Mouse (Mus musculus): Measurements from ENCODE around the gene Muc1. TPM values are rescaled to one million over a fixed set of nuclear protein-coding genes. Genes with fewer than 3 reads are reported as not detected.
A peak's percentile ranks its signal among the peaks of the same experiment; 100 is the strongest.

The Muc1 gene
- polyA plus RNA-seq, 1 experiment from 2014 or later = 1.7 TPM

DNA sequence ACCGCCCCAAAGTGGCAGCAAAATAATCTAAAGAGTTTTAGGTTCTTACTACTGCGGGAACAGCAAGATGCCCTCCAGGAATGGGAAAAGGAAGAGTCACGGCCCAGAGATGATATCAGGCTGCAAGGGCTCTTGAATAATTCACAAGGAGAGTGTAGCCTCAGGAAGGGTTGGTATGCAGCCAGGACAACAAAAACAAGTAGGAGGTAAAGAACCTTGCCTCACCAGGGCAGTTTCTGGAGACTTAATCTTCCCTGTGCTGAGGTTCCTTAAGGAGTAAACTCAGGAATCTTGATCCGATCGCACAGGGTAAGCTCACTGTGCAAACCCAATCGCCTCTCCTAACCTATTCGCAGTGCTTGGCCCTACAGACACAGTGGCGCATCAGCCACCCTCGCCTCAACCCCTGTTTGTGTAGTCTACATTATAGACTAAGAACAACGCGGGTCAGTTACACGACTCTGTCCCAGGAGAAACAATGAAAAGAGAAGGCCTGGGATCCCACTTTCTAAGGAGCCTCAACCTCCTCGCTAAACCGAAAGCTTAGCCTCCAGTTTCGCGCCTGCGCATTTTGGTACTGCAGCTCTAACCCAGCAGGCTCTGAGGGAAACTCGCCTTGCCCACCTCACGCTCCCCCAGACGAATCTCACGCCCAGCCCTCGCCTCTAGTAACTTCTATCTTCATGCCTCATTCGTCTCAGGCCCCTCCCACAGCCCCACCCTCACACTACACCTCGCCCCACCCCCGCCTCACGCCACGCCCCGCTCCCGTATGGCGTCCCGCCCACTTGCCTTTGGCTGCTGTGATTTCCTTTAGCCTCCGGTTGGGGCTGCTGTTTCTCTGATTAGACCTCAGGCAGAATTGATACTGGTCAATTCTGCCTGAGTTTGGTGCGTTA, 32.6 kb upstream of the Muc1 start:
- DNase-seq (ENCODE audit: extremely low spot score, low spot score) = peak; percentile 95
- H3K36me3 ChIP-seq (replicated peaks) = no peaks in the 10 kb centered on the region
- H3K9me3 ChIP-seq = no peaks in the 10 kb centered on the region
- H3K4me1 ChIP-seq = peaks cover 19% of the 10 kb centered on the region
- H3K27ac ChIP-seq = peak overlapping the region; percentile 89
- no peaks in the 10 kb centered on the region for H3K27me3 ChIP-seq (ENCODE audit: poor library complexity, severe bottlenecking)
- 9% methylated on average over 33 of the region's 33 CpGs for WGBS
- peak overlapping the region; percentile 49 for H3K4me3 ChIP-seq

GRCm38 (mm10) chr3:89199839-89200238, 29.0 kb upstream of the Muc1 start:
- no peak for DNase-seq (ENCODE audit: extremely low spot score, low spot score)
- H3K4me1 ChIP-seq = peaks cover 25% of the 10 kb centered on the region
- WGBS = 78% methylated on average over 3 of the region's 3 CpGs
- H3K27me3 ChIP-seq (ENCODE audit: poor library complexity, severe bottlenecking) = no peaks in the 10 kb centered on the region
- H3K4me3 ChIP-seq = no peak overlapping the region
- no peak overlapping the region for H3K27ac ChIP-seq
- no peaks in the 10 kb centered on the region for H3K9me3 ChIP-seq
- H3K36me3 ChIP-seq (replicated peaks) = peaks cover 9% of the 10 kb centered on the region; the same call in 1 of the 2 replicates

DNA sequence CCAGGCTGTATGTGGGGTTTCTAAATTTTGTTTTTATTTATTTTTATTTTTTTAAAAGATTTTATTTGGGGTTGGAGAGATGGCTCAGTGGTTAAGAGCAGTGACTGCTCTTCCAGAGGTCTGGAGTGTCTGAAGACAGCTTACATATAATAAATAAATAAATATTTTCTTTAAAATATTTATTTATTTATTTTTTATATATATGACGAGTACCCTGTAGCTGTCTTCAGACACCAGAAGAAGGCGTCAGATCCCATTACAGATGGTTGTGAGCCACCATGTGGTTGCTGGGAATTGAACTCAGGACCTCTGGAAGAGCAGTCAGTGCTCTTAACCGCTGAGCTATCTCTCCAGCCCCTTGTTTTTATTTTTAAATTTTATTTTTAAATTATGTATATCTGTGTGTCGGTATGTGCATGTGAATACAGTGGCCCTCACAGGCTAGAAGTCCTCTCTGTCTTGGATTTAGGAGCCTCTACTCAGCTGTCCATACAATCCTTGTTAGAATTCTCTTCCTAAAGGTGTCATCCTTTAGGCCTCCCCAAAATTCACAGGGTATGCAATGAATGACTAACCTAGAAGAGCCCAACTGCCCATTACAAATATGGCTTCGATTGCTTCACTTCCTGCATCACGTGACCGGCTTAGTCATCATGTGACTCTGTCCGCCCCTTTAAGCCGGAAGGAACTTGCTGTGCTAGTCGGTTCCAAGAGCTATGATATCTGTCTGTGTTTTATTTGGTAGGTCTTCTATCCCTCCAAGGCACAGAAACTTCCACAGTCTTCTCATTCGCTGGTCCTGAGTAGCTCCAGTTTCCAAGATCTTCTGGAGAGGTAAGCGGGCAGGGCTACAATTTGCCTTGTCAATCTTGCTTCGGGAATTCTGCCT, 26.4 kb upstream of the Muc1 start, which contains the start of gene Gba:
TSS of gene Gba (plus strand) at position 676 of the 889 bp plus-strand sequence.
- H3K27ac ChIP-seq = peak within 1 kb of the TSS; percentile 72
- H3K9me3 ChIP-seq = no peaks in the 10 kb centered on the region

DNA sequence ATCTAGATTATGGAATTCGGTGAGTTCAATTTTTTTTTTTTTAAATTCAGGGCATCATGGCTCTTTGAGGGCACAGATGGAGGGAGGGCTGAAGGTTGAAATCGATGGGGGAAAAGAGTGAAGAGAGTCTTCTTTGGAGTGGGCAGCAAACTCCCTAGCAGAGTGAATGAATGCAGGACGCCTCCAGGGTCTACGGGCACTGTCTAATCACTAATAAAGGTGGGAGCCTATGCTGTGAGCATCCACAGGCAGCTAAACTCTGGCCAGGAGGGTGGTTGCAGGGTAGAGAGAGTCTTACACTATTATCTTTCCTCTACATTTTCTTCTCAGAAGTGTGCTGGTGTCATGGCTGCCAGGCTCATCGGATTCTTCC, 25.7 kb upstream of the Muc1 start:
- no peaks in the 10 kb centered on the region for H3K9me3 ChIP-seq
- H3K4me3 ChIP-seq = peak overlapping the region; percentile 63
- peaks cover 7% of the 10 kb centered on the region for H3K4me1 ChIP-seq
- 39% methylated on average over 5 of the region's 5 CpGs for WGBS
- no peak for DNase-seq (ENCODE audit: extremely low spot score, low spot score)
- H3K27ac ChIP-seq = peak overlapping the region; percentile 72
- peaks cover 40% of the 10 kb centered on the region for H3K36me3 ChIP-seq (replicated peaks)
- no peaks in the 10 kb centered on the region for H3K27me3 ChIP-seq (ENCODE audit: poor library complexity, severe bottlenecking)

More for the DNA sequence above, 26.4 kb upstream of the Muc1 start, which contains the start of gene Gba:
- Histone ChIP-seq H3K4me1 (peaks cover 7% of the 10 kb centered on the region), H3K27me3 (ENCODE audit: poor library complexity, severe bottlenecking) (no peaks in the 10 kb centered on the region), H3K4me3 (peak within 1 kb of the TSS; percentile 63), H3K36me3 (replicated peaks) (peaks cover 33% of the 10 kb centered on the region)
- peak; percentile 86 for DNase-seq (ENCODE audit: extremely low spot score, low spot score)
- WGBS = 29% methylated on average over 13 of the region's 13 CpGs

DNA sequence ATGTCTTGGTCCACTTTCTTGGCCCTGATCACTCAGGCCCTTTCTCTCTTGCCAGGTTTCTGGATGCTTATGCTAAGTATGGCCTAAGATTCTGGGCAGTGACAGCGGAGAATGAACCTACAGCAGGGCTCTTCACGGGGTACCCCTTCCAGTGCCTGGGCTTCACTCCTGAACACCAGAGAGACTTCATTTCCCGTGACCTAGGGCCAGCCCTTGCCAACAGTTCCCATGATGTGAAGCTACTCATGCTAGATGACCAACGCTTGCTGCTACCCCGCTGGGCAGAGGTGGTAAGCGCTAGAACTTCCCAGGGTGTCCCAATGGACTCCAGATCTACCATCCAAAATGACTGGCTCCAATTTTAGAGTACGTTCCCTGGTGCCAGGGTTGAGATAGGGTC, 22.8 kb upstream of the Muc1 start:
- Histone ChIP-seq H3K27me3 (ENCODE audit: poor library complexity, severe bottlenecking) (no peaks in the 10 kb centered on the region), H3K4me3 (no peak overlapping the region), H3K4me1 (peaks cover 7% of the 10 kb centered on the region), H3K9me3 (no peaks in the 10 kb centered on the region), H3K27ac (no peak overlapping the region), H3K36me3 (replicated peaks) (peaks cover 69% of the 10 kb centered on the region)
- peak; percentile 14 for DNase-seq (ENCODE audit: extremely low spot score, low spot score)
- 93% methylated on average over 7 of the region's 7 CpGs for WGBS

DNA sequence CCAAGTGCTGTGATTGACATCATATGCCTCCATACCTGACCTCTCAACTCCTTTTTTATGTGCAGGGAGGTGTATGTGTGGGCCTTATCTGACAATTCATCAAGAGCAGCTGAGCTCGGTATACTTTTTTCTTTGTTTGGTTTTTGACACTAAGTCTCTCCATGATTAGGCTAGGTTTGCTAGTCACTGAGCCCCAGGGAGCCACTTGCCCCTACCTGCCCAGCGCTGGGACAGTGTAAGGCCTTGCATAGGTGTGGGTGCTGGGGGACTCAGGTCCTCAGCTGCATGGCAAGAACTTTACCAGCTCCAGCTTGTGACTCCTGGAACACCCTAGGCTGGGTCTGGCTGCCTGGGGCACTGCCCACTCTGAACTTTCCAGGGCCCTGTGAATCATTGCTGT, 22.2 kb upstream of the Muc1 start:
- Histone ChIP-seq H3K36me3 (replicated peaks) (peaks cover 75% of the 10 kb centered on the region), H3K27me3 (ENCODE audit: poor library complexity, severe bottlenecking) (no peaks in the 10 kb centered on the region), H3K4me1 (peaks cover 7% of the 10 kb centered on the region), H3K4me3 (no peak overlapping the region), H3K9me3 (no peaks in the 10 kb centered on the region), H3K27ac (no peak overlapping the region)
- WGBS = 91% methylated on average over 2 of the region's 2 CpGs
- no peak for DNase-seq (ENCODE audit: extremely low spot score, low spot score)

GRCm38 (mm10) chr3:89208075-89208657, 20.7 kb upstream of the Muc1 start:
- Histone ChIP-seq H3K36me3 (replicated peaks) (peaks cover 75% of the 10 kb centered on the region), H3K4me1 (peaks cover 16% of the 10 kb centered on the region), H3K9me3 (no peaks in the 10 kb centered on the region), H3K27me3 (ENCODE audit: poor library complexity, severe bottlenecking) (no peaks in the 10 kb centered on the region), H3K27ac (no peak overlapping the region), H3K4me3 (no peak overlapping the region)
- no peak for DNase-seq (ENCODE audit: extremely low spot score, low spot score)
- 92% methylated on average over 13 of the region's 13 CpGs for WGBS

DNA sequence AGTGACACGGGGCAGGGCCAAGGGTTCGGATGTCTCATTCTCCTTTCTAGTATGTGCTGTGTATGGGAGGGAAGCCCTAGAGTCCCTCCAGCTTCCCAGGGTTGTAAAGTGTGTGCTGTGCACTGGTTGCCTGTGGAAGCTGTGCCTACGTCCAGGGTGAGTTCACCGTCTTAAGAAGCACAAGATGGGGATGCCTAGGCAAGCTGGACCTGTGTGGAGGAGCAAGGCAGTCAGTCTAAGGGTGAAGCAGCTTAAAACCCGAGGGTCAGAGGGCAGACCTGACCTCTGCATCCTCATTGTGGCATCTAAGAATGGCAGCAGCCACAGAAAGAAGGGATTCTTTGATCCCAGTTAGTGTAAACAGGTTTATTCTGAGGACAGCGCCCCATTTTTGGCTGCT, 20.1 kb upstream of the Muc1 start:
- H3K4me3 ChIP-seq = no peak overlapping the region
- H3K36me3 ChIP-seq (replicated peaks) = peaks cover 75% of the 10 kb centered on the region
- H3K27ac ChIP-seq = no peak overlapping the region
- peaks cover 16% of the 10 kb centered on the region for H3K4me1 ChIP-seq
- WGBS = 89% methylated on average over 6 of the region's 6 CpGs
- H3K27me3 ChIP-seq (ENCODE audit: poor library complexity, severe bottlenecking) = no peaks in the 10 kb centered on the region
- no peak for DNase-seq (ENCODE audit: extremely low spot score, low spot score)
- no peaks in the 10 kb centered on the region for H3K9me3 ChIP-seq

GRCm38 (mm10) chr3:89209731-89210130, 19.1 kb upstream of the Muc1 start:
- Histone ChIP-seq H3K4me3 (no peak overlapping the region), H3K9me3 (no peaks in the 10 kb centered on the region), H3K36me3 (replicated peaks) (peaks cover 66% of the 10 kb centered on the region), H3K27ac (no peak overlapping the region), H3K27me3 (ENCODE audit: poor library complexity, severe bottlenecking) (no peaks in the 10 kb centered on the region), H3K4me1 (peaks cover 25% of the 10 kb centered on the region)
- WGBS = 86% methylated on average over 7 of the region's 7 CpGs
- no peak for DNase-seq (ENCODE audit: extremely low spot score, low spot score)

DNA sequence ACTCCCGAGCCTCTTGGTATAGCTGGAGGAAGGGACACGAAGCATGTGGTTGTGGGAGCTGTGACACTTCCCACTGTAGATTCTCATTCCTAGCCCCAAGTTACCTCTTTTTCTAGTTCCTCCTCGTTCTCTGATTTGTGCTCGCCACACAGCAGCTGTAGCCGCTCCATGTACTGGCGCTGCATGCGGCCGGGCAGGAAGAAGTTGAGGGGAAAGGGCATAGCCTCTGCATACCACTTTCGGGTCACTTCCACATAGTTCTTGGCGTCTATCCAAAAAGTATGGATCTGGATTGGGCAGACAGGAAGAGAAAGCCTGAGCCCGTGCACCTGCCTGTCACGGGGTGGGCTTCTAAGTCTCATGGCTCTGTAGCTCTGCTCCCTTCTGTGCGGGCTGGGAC, 18.7 kb upstream of the Muc1 start:
- H3K27me3 ChIP-seq (ENCODE audit: poor library complexity, severe bottlenecking) = no peaks in the 10 kb centered on the region
- H3K9me3 ChIP-seq = no peaks in the 10 kb centered on the region
- peaks cover 65% of the 10 kb centered on the region for H3K36me3 ChIP-seq (replicated peaks)
- WGBS = 96% methylated on average over 13 of the region's 13 CpGs
- no peak overlapping the region for H3K4me3 ChIP-seq
- peaks cover 30% of the 10 kb centered on the region for H3K4me1 ChIP-seq
- no peak overlapping the region for H3K27ac ChIP-seq
- DNase-seq (ENCODE audit: extremely low spot score, low spot score) = no peak

DNA sequence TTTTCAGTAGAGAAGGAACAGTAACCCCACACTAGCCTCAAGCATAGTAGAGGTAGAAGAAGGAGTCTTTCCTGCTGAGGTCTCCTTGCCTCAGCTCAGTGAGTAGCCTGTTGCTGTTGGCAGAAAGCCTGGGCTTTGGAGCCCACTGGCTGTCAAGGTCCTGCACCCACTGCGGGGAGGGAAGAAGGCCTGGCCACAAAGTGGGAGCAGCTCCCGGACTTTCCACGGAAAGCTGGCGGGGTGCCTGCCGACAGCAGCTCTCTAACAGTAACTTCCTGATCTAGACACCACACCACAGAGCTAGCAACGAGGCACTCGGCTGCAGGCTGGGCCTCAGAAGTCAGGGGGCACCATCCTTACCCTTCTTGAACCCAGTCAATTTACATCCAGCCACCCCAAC, 18.1 kb upstream of the Muc1 start:
- DNase-seq (ENCODE audit: extremely low spot score, low spot score) = no peak
- H3K36me3 ChIP-seq (replicated peaks) = peaks cover 59% of the 10 kb centered on the region
- WGBS = 88% methylated on average over 7 of the region's 7 CpGs

GRCm38 (mm10) chr3:89213803-89214530, 14.9 kb upstream of the Muc1 start:
- peak overlapping the region; percentile 78 for H3K4me3 ChIP-seq
- peaks cover 64% of the 10 kb centered on the region for H3K4me1 ChIP-seq
- under 1% methylated on average over 69 of the region's 69 CpGs for WGBS
- peaks cover 50% of the 10 kb centered on the region for H3K36me3 ChIP-seq (replicated peaks)
- peak; percentile 95 for DNase-seq (ENCODE audit: extremely low spot score, low spot score)
- H3K27ac ChIP-seq = peak overlapping the region; percentile 98
- H3K27me3 ChIP-seq (ENCODE audit: poor library complexity, severe bottlenecking) = no peaks in the 10 kb centered on the region
- H3K9me3 ChIP-seq = no peaks in the 10 kb centered on the region

More for the DNA sequence above, 18.1 kb upstream of the Muc1 start:
- H3K4me3 ChIP-seq = no peak overlapping the region
- H3K27me3 ChIP-seq (ENCODE audit: poor library complexity, severe bottlenecking) = no peaks in the 10 kb centered on the region
- peaks cover 35% of the 10 kb centered on the region for H3K4me1 ChIP-seq
- H3K27ac ChIP-seq = no peak overlapping the region
- H3K9me3 ChIP-seq = no peaks in the 10 kb centered on the region
